Mouse (Mus musculus): Measurements from ENCODE around the gene Plpp7. TPM values are rescaled to one million over a fixed set of nuclear protein-coding genes. Genes with fewer than 3 reads are reported as not detected.

Gene Plpp7
- total and polyA plus RNA-seq, 3 experiments: 0.25 TPM; not detected in 2

DNA sequence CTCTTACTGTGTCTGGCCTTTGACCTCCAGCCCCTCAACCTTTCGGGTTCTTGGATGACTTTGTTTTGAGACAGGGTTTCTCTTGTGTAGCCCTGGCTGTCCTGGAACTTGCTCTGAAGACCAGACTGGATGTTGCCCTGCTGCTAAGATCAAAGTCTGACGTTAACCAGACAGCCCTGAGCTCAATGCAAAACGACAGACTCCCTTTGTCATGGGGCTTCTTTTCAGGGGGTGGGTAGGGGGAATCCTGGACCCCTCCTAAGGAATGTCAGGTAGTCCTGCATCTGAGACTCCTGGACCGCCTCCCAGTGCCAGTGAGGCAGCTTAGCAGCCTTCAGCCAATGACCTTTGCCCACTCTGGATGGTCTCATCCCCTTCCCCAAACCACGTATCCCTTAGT lies 36.6 kb upstream of the Plpp7 start:
- no peak overlapping the region for H3K9ac ChIP-seq (ENCODE audit: insufficient read depth, low read depth)
- dilution Hi-C loops (cut with MboI; ENCODE audit: extremely low pct_ligation_motif_present, extremely low pct_unique_long_range_greater_than_20kb, low sequenced_read_pairs) (no loop called here), in situ Hi-C loops (cut with MboI; ENCODE audit: low pct_ligation_motif_present, low pct_unique_long_range_greater_than_20kb, low sequenced_read_pairs) (no loop called here)
- no peak for DNase-seq (ENCODE audit: extremely low read depth)
- no peak overlapping the region for H3K4me3 ChIP-seq (replicated peaks in 1 of 3; ENCODE audit: low read depth in 2 of 3, low read length in 2 of 3, poor library complexity in 1 of 3)
- peaks cover 10% of the 10 kb centered on the region for H3K27me3 ChIP-seq (replicated peaks)
- H3K4me2 ChIP-seq (ENCODE audit: insufficient read depth, low read depth, poor library complexity, severe bottlenecking): no peak overlapping the region
- peaks cover 0 to 5% of the 10 kb centered on the region in 2 experiments for H3K36me3 ChIP-seq (replicated peaks in 1 of 2; ENCODE audit: control insufficient read depth in 1 of 2, insufficient read depth in 1 of 2, low read length in 1 of 2)
- H3K79me2 ChIP-seq (replicated peaks; ENCODE audit: control insufficient read depth, extremely low read depth, insufficient read depth, poor library complexity, severe bottlenecking): no peaks in the 10 kb centered on the region
- peaks cover 0 to 9% of the 10 kb centered on the region in 2 experiments; a peak in 3 of 4 replicates for H3K4me1 ChIP-seq (ENCODE audit: control insufficient read depth in 1 of 2, insufficient read depth in 2 of 2)
- no peaks in the 10 kb centered on the region for H3K9me3 ChIP-seq (replicated peaks; ENCODE audit: low read length)
- no peak overlapping the region for H3K27ac ChIP-seq (ENCODE audit: insufficient read depth, low read depth)
- TF ChIP-seq CHD2 (IDR thresholded peaks at IDR 0.05; ENCODE audit: low read length): no peak
- no peak for TF ChIP-seq USF2 (conservative IDR thresholded peaks at IDR 0.05; ENCODE audit: low read depth, low read length)
- TF ChIP-seq MAFK (IDR thresholded peaks at IDR 0.05; ENCODE audit: insufficient replicate concordance, low read length): no peak
- TF ChIP-seq ELF1 (IDR thresholded peaks at IDR 0.05; ENCODE audit: low read depth, low read length): no peak
- TF ChIP-seq GABPA (IDR thresholded peaks at IDR 0.05; ENCODE audit: insufficient replicate concordance, low read depth, low read length): no peak
- no peak for TF ChIP-seq MYC (IDR thresholded peaks at IDR 0.05; ENCODE audit: low read depth, low read length)
- TF ChIP-seq JUN (IDR thresholded peaks at IDR 0.05; ENCODE audit: insufficient read depth, low read depth, low read length): no peak
- TF ChIP-seq UBTF (IDR thresholded peaks at IDR 0.05; ENCODE audit: low read depth, low read length): no peak

DNA sequence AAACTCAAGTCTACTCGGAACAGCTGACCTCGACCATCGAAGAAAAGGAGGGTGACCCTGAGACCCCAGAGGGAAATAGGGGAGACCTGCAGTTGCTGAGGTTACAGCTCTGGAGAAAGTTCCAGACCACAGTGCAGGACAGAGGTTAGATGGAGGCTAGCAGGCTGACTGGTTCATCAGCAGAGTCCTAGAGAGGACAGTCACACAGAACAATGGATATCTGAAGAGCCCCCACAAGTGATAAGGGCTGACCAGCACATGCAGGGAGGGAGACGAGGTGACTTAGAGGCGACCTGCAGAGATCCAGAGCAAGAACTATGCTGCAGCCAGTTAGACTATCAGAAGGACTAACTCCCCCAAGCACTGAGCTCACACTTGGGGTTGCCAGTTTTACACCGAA lies 35.7 kb upstream of the Plpp7 start:
- in situ Hi-C loops (cut with MboI; ENCODE audit: low pct_ligation_motif_present, low pct_unique_long_range_greater_than_20kb, low sequenced_read_pairs) (no loop called here), dilution Hi-C loops (cut with MboI; ENCODE audit: extremely low pct_ligation_motif_present, extremely low pct_unique_long_range_greater_than_20kb, low sequenced_read_pairs) (no loop called here)
- Histone ChIP-seq H3K4me1 (ENCODE audit: control insufficient read depth in 1 of 2, insufficient read depth in 2 of 2) (peaks cover 0 to 12% of the 10 kb centered on the region in 2 experiments; a peak in 3 of 4 replicates), H3K9me3 (replicated peaks; ENCODE audit: low read length) (no peaks in the 10 kb centered on the region), H3K36me3 (replicated peaks in 1 of 2; ENCODE audit: control insufficient read depth in 1 of 2, insufficient read depth in 1 of 2, low read length in 1 of 2) (peaks cover 0 to 2% of the 10 kb centered on the region in 2 experiments), H3K9ac (ENCODE audit: insufficient read depth, low read depth) (no peak overlapping the region), H3K4me2 (ENCODE audit: insufficient read depth, low read depth, poor library complexity, severe bottlenecking) (no peak overlapping the region), H3K27ac (ENCODE audit: insufficient read depth, low read depth) (no peak overlapping the region), H3K4me3 (replicated peaks in 1 of 3; ENCODE audit: low read depth in 2 of 3, low read length in 2 of 3, poor library complexity in 1 of 3) (no peak overlapping the region), H3K27me3 (replicated peaks) (peaks cover 10% of the 10 kb centered on the region), H3K79me2 (replicated peaks; ENCODE audit: control insufficient read depth, extremely low read depth, insufficient read depth, poor library complexity, severe bottlenecking) (no peaks in the 10 kb centered on the region)
- no peak for TF ChIP-seq POLR2A (IDR thresholded peaks at IDR 0.05; ENCODE audit: low read depth, low read length)
- no peak for TF ChIP-seq RAD21 (IDR thresholded peaks at IDR 0.05; ENCODE audit: low read depth, low read length)
- DNase-seq (ENCODE audit: extremely low read depth): no peak

DNA sequence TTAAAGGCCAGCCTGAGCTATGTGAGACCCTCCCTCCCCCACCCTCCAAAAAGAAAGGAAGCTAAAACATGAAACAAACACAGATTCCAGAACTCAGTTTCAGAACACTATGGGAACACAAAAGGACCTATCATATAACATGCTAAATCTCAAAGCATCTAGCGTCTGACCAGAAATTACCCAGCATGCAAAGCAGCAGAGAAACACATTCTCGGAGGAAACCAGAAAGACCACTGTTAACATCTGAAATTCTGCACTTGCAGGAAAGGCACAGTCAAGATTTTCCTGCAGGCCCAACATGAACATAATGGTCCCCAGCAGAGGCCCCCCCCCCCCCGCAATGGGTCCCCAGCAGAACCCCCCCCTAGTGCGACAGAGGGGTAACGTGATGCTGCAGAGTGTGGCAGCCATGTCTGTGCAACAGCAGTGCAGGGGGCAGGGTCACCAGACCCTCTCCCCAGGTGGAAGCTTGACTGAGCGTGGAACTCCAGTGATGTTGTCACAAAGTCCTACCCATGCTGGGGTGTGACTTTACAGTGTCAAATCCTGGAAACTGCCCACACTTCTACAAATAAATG lies 35.0 kb upstream of the Plpp7 start:
- dilution Hi-C loops (cut with MboI; ENCODE audit: extremely low pct_ligation_motif_present, extremely low pct_unique_long_range_greater_than_20kb, low sequenced_read_pairs): no loop called here
- no peak overlapping the region for H3K4me2 ChIP-seq (ENCODE audit: insufficient read depth, low read depth, poor library complexity, severe bottlenecking)
- in situ Hi-C loops (cut with MboI; ENCODE audit: low pct_ligation_motif_present, low pct_unique_long_range_greater_than_20kb, low sequenced_read_pairs): no loop called here
- H3K9ac ChIP-seq (ENCODE audit: insufficient read depth, low read depth): no peak overlapping the region
- H3K36me3 ChIP-seq (replicated peaks in 1 of 2; ENCODE audit: control insufficient read depth in 1 of 2, insufficient read depth in 1 of 2, low read length in 1 of 2): no peaks in the 10 kb centered on the region
- H3K27ac ChIP-seq (ENCODE audit: insufficient read depth, low read depth): no peak overlapping the region
- no peak overlapping the region for H3K4me3 ChIP-seq (replicated peaks in 1 of 3; ENCODE audit: low read depth in 2 of 3, low read length in 2 of 3, poor library complexity in 1 of 3)
- DNase-seq (ENCODE audit: extremely low read depth): no peak
- no peaks in the 10 kb centered on the region for H3K9me3 ChIP-seq (replicated peaks; ENCODE audit: low read length)
- TF ChIP-seq RCOR1 (conservative IDR thresholded peaks at IDR 0.05; ENCODE audit: low read depth, low read length) (no peak), ZMIZ1 (IDR thresholded peaks at IDR 0.05; ENCODE audit: low read depth, low read length) (no peak), POLR2AphosphoS2 (IDR thresholded peaks at IDR 0.05; ENCODE audit: low read depth, low read length) (no peak), ETS1 (conservative IDR thresholded peaks at IDR 0.05; ENCODE audit: low read depth, low read length) (no peak), CTCF (conservative IDR thresholded peaks at IDR 0.05 in 1 of 2, IDR thresholded peaks at IDR 0.05 in 1 of 2; ENCODE audit: low read depth in 2 of 2, low read length in 2 of 2) (no peak)
- no peaks in the 10 kb centered on the region for H3K79me2 ChIP-seq (replicated peaks; ENCODE audit: control insufficient read depth, extremely low read depth, insufficient read depth, poor library complexity, severe bottlenecking)
- peaks cover 10% of the 10 kb centered on the region for H3K27me3 ChIP-seq (replicated peaks)
- H3K4me1 ChIP-seq (ENCODE audit: control insufficient read depth in 1 of 2, insufficient read depth in 2 of 2): peaks cover 0 to 15% of the 10 kb centered on the region in 2 experiments; a peak in 3 of 4 replicates

All from CH12.LX (cell line).